Mouse (Mus musculus): ENCODE measurements at regions not wholly inside any gene's neighbourhood (a gene's known extent, or its start where the extent isn't known, plus 50 kb on each side); places are given as distances from the start of the nearest gene placed in this dataset.
"Not testable (repeated sequence)": the region's sequence is repeated elsewhere in the genome, so short reads cannot be mapped to it uniquely, and the experiment has no call there.

DNA sequence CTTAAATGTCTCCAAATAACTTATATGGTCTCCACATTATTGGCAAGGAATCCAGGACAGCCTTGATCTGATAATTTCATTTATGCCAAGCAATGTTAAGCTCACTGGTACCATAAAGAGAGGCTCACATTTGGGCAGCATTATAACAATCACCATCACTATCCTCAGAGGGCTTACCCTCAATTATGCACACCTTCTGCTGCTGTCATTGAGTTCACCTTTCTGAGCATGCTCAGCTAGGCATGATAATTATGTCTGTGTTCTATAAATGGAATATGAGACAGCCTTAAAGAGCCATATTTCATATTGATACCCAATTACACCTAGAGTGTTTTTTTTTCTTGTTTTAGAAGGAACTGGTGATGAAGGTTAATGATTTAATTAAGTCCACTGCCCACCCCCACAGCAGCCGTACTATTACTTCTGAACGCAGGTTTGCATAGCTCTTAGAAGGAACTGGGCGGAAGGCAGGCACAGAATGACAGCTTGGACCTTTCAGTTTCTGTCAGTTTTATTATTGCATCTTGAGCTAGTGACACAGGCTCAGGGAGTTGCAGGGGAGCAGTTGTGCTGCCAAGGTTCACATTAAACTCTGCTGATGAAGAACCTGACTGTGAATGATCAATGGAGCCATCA, 424.0 kb upstream of the Sphkap start:
- no peaks in the 10 kb centered on the region for H3K36me3 ChIP-seq
- no peaks in the 10 kb centered on the region for H3K27me3 ChIP-seq
- ATAC-seq (replicated peaks): no peak
- H3K4me2 ChIP-seq (replicated peaks): no peak overlapping the region
- H3K9ac ChIP-seq (replicated peaks): no peak overlapping the region
- WGBS: 89% methylated on average over 3 of the region's 3 CpGs
- H3K9me3 ChIP-seq: no peaks in the 10 kb centered on the region
- no peak overlapping the region for H3K27ac ChIP-seq (replicated peaks)
- H3K4me3 ChIP-seq: no peak overlapping the region
- H3K4me1 ChIP-seq: no peaks in the 10 kb centered on the region

DNA sequence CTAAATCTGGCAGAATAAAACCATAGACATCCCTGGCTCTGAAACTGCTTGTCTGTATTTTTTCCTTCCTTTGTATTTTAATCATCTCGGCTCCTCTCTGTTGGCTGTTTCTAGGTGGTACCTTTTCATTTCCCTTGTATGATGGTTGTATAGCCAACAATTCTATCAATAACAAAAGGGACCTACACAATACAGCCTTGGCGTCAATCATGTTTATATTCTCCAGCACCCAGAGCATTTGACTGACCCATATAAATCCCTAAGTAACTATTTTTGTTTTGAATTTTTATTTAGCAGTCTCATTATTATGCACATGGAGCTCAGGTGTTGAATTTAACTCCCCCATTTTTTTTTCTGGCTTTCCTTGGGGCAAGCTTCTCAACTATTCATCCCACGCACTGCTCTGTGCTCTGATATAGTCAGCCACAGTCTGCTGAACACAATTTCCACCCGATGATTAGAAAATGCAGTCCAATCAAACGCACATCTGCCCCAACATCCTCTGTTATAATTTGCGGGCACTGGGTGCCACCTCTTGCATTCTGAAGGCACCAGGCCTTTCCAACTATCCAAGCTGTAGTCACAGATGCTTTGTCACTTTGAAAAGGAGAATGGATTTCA, 422.1 kb upstream of the Sphkap start:
- no peak overlapping the region for H3K4me3 ChIP-seq
- ATAC-seq (replicated peaks): no peak
- H3K4me1 ChIP-seq: no peaks in the 10 kb centered on the region
- H3K27ac ChIP-seq (replicated peaks): no peak overlapping the region
- H3K9ac ChIP-seq (replicated peaks): no peak overlapping the region
- H3K27me3 ChIP-seq: no peaks in the 10 kb centered on the region
- no peaks in the 10 kb centered on the region for H3K36me3 ChIP-seq
- H3K4me2 ChIP-seq (replicated peaks): no peak overlapping the region
- no peaks in the 10 kb centered on the region for H3K9me3 ChIP-seq
- WGBS: 73% methylated on average over 6 of the region's 6 CpGs

DNA sequence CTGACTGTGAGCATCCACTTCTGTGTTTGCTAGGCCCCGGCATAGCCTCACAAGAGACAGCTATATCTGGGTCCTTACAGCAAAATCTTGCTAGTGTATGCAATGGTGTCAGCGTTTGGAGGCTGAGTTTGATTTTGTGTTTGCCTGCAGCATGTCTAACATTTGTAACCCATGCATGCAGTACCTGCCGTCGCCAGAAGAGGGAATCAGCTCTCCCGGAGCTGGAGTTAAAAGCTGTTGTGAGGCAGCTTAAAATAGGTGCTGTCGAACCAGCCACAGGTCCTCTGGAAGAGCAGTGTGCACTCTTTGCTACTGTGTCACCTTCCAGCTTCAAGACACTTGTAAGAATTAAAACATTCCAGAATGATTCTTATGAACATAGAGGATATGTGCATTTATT, 403.2 kb upstream of the Sphkap start:
- not testable (repeated sequence) for H3K4me1 ChIP-seq; H3K4me2 ChIP-seq (replicated peaks); ATAC-seq (replicated peaks); H3K9ac ChIP-seq (replicated peaks); H3K27ac ChIP-seq (replicated peaks); H3K9me3 ChIP-seq; H3K27me3 ChIP-seq; H3K36me3 ChIP-seq; H3K4me3 ChIP-seq
- WGBS: 50% methylated on average over 6 of the region's 6 CpGs

DNA sequence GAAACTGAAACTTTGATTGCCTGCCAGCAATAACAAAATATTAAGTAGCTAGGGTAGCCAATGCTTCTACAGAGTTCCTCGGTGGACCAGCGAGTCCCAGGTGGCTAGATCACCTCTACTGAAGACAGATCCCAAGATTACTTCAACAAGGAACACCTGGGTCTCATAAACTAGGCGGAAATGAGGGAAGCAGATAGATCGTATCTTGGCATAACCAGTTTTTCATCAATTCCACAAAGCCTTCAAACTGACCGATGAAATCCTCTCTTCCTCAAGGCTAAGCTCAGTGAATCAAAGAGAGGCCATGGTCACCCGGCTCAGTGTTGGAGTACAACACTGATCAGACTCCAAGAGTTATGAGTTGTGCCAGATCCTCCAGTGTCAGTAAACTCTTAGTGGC, 400.4 kb upstream of the Sphkap start:
- no peaks in the 10 kb centered on the region for H3K36me3 ChIP-seq
- no peaks in the 10 kb centered on the region for H3K27me3 ChIP-seq
- H3K9me3 ChIP-seq: no peaks in the 10 kb centered on the region
- WGBS: 94% methylated on average over 6 of the region's 6 CpGs
- H3K9ac ChIP-seq (replicated peaks): no peak overlapping the region
- no peak for ATAC-seq (replicated peaks)
- H3K4me2 ChIP-seq (replicated peaks): no peak overlapping the region
- no peaks in the 10 kb centered on the region for H3K4me1 ChIP-seq
- no peak overlapping the region for H3K27ac ChIP-seq (replicated peaks)
- no peak overlapping the region for H3K4me3 ChIP-seq

DNA sequence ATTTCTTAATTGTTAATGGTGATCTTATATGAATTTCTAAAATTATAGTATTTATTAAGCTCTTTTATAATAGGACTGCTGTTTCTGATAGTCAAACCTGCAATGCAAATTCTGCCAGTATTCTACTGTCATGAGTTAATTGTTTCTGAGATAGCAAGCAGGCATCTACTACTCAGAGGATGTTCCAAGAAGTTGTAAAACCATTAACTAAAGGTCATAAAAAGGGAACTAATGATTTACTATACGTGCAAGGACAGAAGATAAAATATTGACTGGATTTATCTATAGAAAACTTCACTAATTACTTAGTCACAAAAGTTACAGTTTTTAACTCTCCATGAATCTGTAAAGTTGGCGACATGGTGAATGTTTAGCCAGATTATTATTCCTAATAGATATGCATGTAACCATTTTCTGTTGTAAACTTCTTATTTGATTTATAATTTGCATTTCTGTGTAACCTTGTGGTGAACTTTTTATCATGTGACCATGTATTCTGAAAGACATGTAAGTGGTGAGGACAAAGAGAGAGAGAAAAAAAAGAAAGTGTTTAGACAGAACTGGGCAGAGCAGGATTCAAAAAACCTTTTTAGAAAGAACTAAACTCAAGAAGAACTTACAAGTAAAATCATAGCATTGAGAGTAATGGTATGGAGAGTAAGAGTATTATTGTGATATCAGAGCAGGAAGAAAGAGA, 395.5 kb upstream of the Sphkap start:
- no peaks in the 10 kb centered on the region for H3K9me3 ChIP-seq
- H3K4me2 ChIP-seq (replicated peaks): no peak overlapping the region
- no peak for ATAC-seq (replicated peaks)
- H3K27ac ChIP-seq (replicated peaks): no peak overlapping the region
- H3K9ac ChIP-seq (replicated peaks): no peak overlapping the region
- H3K4me1 ChIP-seq: no peaks in the 10 kb centered on the region
- no peak overlapping the region for H3K4me3 ChIP-seq
- WGBS: 90% methylated on average over 2 of the region's 2 CpGs
- H3K36me3 ChIP-seq: no peaks in the 10 kb centered on the region
- no peaks in the 10 kb centered on the region for H3K27me3 ChIP-seq

DNA sequence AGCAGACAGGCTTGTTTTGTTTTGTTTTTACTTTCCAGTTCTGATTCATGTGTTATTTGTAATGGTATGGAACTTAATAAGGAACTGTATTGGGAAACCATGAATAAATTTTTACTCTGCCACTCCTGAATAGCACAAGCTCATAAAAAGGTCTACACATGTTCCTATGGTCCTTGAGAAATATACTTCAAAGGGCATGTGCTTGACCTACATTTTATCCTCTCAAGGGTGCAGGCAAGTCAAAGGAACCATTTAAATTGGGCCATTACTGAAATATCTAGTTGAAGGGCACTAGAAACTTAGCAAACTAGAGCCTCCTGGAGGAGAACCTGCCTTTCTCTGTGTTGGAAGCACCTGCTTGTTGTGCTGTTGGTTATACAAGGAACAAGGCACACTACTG, 393.8 kb upstream of the Sphkap start:
- Histone ChIP-seq H3K36me3 (no peaks in the 10 kb centered on the region), H3K4me3 (no peak overlapping the region), H3K4me1 (no peaks in the 10 kb centered on the region), H3K4me2 (replicated peaks) (no peak overlapping the region), H3K27ac (replicated peaks) (no peak overlapping the region), H3K27me3 (no peaks in the 10 kb centered on the region), H3K9me3 (no peaks in the 10 kb centered on the region), H3K9ac (replicated peaks) (no peak overlapping the region)
- ATAC-seq (replicated peaks): no peak

DNA sequence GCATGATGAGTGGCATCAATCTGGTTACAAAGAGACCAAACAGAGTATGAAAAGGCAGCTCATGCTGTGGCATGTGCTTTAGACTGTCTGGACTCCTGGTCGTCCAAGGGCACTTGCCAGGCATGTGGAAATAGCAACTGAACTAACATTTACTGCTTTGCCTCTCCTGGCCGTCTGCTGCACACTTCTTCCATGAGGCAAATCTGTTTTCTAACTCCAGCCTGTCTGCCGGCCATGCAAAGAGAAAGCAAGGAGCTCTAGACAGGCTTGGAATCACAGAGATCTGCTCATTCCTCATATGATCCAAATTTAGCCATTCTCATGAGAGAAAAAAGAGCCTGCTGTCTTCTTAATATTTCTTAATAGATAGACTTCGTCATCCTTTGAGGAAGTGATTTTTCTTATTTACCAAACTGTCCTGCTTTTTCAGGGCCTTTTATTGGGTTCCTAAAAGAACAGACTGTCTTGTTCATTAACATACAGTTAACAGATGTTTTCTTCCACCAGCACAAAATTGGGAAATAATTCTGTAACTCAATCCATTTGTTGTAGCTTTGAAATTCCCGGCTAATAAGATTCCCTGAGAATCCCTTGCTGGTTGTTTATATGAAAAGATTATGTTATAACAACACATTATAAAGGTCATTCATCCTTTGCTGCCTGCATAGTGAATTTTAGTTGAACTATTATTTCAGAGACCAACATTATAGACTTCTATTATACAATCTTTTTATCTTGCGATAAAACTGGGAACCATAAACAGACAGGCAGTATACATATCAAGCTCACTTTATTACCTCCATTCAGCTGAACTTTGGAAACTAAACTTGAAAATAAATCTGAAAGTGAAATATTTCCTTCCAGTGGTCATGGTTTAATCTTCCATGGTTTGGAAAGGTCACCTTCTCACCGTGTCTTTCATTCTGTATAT, 389.2 kb upstream of the Sphkap start:
- no peaks in the 10 kb centered on the region for H3K4me1 ChIP-seq
- no peak overlapping the region for H3K4me3 ChIP-seq
- no peak overlapping the region for H3K9ac ChIP-seq (replicated peaks)
- no peak for ATAC-seq (replicated peaks)
- 73% methylated on average over 7 of the region's 7 CpGs for WGBS
- no peaks in the 10 kb centered on the region for H3K9me3 ChIP-seq
- H3K27ac ChIP-seq (replicated peaks): no peak overlapping the region
- no peaks in the 10 kb centered on the region for H3K27me3 ChIP-seq
- H3K36me3 ChIP-seq: no peaks in the 10 kb centered on the region
- H3K4me2 ChIP-seq (replicated peaks): no peak overlapping the region

DNA sequence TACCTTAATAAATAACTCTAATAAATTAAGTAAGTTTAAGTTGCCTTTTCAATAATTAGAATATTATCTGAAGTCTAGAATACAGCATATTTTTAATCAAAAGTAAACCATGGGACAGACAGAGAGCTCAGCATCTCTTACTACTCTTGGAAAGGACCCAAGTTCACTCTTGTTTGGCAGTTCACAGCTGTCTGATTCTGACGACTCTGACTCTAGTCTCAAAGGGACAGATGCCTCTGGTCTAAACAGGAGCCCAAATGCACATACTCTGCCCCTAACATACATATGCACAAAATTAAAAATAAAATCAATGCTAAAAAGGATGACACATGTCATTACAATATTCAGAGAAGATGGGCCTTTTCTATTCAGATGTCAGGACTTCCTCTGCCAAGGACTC, 369.2 kb upstream of the Sphkap start:
- no peak overlapping the region for H3K4me3 ChIP-seq

DNA sequence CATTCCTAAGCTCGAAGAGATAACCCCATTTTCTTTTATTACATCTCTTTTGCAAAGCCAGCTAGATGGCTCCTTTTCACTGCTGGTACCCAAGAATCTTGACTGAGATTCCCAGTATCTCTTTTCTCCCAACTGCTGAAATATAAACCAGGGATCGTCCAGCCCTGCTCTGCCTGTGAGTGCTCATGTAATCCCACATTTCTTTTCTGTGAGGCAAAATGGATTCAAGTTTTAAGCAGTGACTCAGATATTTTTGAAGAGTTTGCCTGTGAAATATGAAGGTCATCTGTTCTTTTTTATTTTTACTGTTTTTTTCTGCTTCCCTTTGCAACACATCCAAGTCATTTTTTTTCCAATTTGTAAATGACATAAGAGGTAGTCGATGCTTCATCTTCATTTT, 363.2 kb upstream of the Sphkap start:
- Histone ChIP-seq H3K4me3 (no peak overlapping the region), H3K27ac (replicated peaks) (no peak overlapping the region), H3K4me1 (no peaks in the 10 kb centered on the region), H3K36me3 (no peaks in the 10 kb centered on the region), H3K4me2 (replicated peaks) (no peak overlapping the region), H3K9ac (replicated peaks) (no peak overlapping the region), H3K9me3 (no peaks in the 10 kb centered on the region), H3K27me3 (no peaks in the 10 kb centered on the region)
- ATAC-seq (replicated peaks): no peak
- 66% methylated on average over 3 of the region's 3 CpGs for WGBS

More for the DNA sequence above, 369.2 kb upstream of the Sphkap start:
- no peaks in the 10 kb centered on the region for H3K9me3 ChIP-seq
- no peak overlapping the region for H3K9ac ChIP-seq (replicated peaks)
- H3K36me3 ChIP-seq: no peaks in the 10 kb centered on the region
- ATAC-seq (replicated peaks): no peak
- WGBS: 29% methylated on average over 1 of the region's 1 CpGs
- no peaks in the 10 kb centered on the region for H3K27me3 ChIP-seq
- no peak overlapping the region for H3K4me2 ChIP-seq (replicated peaks)
- no peak overlapping the region for H3K27ac ChIP-seq (replicated peaks)
- no peaks in the 10 kb centered on the region for H3K4me1 ChIP-seq

DNA sequence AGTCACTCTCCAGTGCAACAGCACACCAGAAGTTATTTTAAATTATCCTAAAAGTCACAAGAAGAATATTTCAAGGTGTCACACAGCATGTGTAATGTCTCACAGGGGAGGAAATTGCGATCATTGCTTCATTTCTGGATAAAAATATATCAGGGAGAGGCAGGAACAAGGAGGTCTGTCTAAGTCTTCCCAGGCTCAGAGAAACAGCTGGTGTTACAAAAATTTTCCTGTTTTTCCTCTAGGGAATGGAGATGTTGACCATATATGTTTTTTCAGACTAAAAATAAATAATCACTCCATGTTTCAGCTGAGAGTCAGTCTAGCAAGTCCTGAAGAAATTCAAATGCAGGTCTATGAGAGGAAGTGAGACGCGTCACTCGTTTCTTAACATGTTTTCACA, 353.5 kb upstream of the Sphkap start:
- WGBS: 83% methylated on average over 4 of the region's 4 CpGs
- Histone ChIP-seq H3K27ac (replicated peaks) (no peak overlapping the region), H3K9ac (replicated peaks) (no peak overlapping the region), H3K27me3 (no peaks in the 10 kb centered on the region), H3K4me2 (replicated peaks) (no peak overlapping the region), H3K4me3 (no peak overlapping the region), H3K36me3 (no peaks in the 10 kb centered on the region), H3K9me3 (no peaks in the 10 kb centered on the region), H3K4me1 (no peaks in the 10 kb centered on the region)
- ATAC-seq (replicated peaks): no peak

DNA sequence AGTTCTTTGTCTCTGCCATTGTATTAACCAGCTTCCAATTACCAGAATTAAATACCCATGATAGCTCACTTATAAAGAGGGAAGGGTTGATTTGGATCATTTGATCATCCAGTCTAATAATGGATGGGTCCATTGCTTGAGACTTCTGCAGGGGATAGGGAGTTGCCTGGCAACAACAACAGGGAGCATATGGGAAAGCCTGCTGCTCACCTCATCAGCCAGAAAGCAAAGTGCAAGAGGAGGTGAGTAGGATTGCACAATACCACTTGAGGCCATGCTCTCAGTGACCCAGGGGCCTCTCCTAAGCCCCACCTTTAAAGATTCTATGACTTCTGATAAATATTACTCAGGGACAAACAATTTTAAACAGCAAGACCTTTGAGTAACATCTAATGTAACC, 348.9 kb upstream of the Sphkap start:
- H3K4me2 ChIP-seq (replicated peaks): no peak overlapping the region
- ATAC-seq (replicated peaks): no peak
- no peaks in the 10 kb centered on the region for H3K9me3 ChIP-seq
- H3K4me1 ChIP-seq: no peaks in the 10 kb centered on the region
- no peaks in the 10 kb centered on the region for H3K27me3 ChIP-seq
- H3K27ac ChIP-seq (replicated peaks): no peak overlapping the region
- no peak overlapping the region for H3K4me3 ChIP-seq
- no peaks in the 10 kb centered on the region for H3K36me3 ChIP-seq
- H3K9ac ChIP-seq (replicated peaks): no peak overlapping the region

DNA sequence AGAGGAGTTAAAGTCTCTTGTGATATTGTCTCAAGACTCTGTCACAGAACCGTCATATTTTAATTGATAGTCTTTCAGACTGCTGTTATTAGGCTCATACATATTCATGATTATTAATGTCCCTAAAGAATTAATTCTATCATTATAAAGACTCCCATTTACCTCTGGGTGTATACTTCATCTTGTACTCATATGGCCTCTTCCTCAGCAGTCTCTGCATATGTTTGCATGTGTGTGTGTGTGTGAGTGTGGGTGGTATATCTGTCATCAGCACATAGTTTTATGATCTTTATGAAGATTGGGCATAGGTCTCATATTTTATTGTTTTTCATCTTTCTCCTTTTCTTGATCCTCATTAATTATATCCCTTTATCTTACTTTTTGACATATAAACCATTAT, 347.3 kb upstream of the Sphkap start:
- Histone ChIP-seq H3K9ac (replicated peaks) (no peak overlapping the region), H3K36me3 (no peaks in the 10 kb centered on the region), H3K27me3 (no peaks in the 10 kb centered on the region), H3K4me1 (no peaks in the 10 kb centered on the region), H3K4me3 (no peak overlapping the region), H3K4me2 (replicated peaks) (no peak overlapping the region), H3K27ac (replicated peaks) (no peak overlapping the region), H3K9me3 (no peaks in the 10 kb centered on the region)
- WGBS: 51% methylated on average over 1 of the region's 1 CpGs
- no peak for ATAC-seq (replicated peaks)

Measured in forebrain, embryonic 15.5 days (tissue).